Mouse (Mus musculus): ENCODE data around the gene Dab1.

The Dab1 gene

DNA sequence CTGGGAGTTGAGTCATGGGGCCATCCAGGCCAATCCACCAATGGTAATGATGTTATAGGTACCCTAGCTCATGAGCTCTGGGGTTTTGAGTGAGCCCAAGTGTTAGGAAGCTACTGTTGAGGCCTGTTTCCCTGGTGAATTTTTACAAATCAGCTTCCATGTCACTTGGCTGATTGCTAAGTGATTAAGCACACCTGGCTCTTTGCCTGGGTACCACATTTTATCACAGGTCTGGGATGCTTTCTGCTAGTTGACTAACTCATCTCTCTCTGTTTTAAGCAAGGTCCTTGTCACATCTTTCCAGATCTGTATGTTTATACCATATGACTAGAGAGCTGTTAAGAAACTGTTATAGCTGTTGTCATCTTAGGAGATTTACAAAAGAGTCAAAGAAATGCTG lies 1051.6 kb downstream of the Dab1 start:
- DNase-seq (ENCODE audit: low spot score), result no peak

DNA sequence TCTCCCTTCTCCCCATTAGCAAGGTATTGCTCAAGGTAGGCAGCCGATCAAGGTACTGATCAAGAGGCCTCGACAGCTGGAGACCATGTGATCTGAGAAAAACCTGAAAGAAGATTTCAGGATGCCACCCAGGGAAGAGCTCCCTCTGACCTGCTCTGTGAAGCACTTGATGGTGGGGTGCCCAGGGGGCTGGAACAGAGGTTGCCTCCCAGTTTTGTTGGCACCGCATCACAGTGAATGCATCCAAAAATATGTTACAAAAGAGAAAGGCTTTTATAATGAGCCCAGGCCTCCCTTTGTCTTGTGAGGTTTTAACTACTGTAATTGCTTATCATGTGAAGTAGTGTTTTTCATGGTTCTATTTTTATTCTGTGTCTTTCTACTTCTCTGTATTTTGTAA lies 1054.2 kb downstream of the Dab1 start:
- DNase-seq (ENCODE audit: low spot score), result no peak

DNA sequence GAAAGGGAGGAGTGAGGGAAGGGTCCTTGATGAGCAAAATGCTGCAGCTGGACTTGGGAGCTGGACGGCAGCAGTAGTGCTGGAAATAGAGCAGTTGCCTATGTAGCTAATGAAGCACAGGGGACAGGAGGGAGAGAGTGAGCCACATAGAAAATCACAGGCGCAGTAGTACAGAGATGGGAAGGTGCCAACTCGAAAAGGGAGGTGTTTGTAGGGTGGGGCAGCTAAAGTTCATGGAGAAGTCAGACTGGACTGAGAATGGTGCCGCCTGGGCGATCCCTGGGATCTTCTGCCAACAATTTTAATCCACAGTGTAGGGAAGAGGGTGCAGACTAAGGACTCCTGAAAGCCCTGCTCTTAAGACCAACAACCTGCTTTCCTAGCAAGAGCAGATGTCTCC lies 1055.5 kb downstream of the Dab1 start:
- DNase-seq (ENCODE audit: low spot score), result no peak

DNA sequence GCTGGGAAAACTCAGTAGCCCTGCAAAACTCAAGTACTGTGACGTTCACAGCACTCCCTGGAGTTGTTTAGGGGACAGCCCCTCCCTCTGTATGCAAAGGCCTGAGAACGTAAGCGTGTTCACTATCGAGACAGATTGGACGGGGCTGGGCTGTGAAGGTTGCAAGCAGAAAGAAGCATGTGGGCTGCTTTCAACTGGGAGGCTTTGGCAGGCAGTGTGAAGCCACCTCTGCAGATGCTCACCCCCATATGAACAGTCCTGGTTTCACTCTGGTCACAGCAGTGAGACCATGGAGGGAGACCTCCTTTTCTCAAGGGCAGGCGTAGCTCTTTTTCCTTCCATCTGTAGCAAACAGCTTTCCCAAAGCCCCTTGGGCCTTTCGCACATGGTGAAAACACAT lies 1059.1 kb downstream of the Dab1 start:
- DNase-seq (ENCODE audit: low spot score), result no peak

DNA sequence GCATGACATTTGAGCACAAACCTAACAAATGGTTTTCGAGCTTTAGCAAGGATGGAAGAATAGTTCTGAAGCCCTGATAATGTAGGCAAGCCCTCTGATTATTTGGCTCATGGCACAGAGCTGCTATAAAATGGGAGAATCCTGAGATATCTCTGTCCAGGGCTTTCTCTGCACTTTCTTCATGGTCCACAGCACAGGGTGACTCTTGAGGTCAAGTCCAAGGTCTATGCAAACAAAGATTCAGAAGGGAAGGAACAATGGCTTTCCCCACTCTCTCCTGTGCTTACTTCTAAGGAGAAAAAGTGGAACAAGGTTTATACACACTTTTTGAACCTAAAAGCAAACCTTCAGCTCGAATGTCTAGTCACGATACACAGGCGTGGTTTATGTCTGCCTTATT lies 1061.3 kb downstream of the Dab1 start:
- no peak for DNase-seq (ENCODE audit: low spot score)

DNA sequence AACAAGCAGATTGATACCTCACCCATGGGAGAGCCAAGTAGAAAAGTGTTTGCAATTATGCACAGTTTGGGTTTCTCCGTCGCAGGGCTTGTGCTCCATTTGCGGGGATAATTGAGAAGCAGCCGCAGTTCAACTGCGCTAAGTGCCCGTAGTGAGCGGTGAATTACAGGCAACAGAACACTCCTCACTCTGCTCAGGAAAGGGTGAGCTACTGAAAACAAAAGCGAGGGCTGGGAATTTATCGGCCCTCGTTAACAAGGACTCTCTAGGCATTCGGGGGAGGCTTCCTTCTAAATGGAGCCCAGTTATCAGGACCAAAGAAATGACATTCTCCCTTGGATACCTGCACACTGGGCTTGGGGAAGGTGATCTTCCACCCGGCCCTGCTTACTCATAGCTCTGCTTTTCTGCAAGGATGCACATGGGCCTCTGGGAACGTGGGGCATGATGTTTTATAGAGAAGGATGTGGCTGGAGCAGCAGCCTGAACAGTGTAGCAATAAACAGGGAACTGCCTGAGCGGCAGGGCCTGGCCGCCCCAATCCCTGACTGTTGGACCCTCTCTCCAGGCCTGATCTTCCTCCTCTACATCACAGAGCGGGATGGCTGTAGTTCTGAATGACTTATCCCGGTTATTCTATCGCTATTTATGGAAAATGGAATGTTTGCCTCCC lies 1067.1 kb downstream of the Dab1 start:
- no peak for DNase-seq (ENCODE audit: low spot score)

DNA sequence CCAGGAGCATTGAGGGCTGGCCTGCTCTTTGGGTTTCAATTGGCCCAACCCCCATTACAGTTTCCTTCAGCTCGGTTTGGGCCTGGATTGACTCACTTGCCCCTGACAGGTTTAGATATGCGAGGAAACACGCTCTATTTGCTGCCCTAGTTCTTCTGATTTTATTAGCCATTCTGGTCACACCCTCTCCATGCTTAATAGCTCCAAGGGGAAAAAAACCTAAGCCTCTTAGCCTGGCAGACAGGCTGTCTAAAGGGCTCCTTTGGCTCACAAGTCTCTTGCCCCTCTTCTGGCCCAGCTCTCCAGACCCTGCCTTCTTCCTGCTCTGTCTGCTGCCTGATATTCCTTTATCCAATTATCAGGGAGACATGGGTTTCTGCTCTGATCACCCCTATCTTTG lies 1069.9 kb downstream of the Dab1 start:
- DNase-seq (ENCODE audit: low spot score), result no peak

DNA sequence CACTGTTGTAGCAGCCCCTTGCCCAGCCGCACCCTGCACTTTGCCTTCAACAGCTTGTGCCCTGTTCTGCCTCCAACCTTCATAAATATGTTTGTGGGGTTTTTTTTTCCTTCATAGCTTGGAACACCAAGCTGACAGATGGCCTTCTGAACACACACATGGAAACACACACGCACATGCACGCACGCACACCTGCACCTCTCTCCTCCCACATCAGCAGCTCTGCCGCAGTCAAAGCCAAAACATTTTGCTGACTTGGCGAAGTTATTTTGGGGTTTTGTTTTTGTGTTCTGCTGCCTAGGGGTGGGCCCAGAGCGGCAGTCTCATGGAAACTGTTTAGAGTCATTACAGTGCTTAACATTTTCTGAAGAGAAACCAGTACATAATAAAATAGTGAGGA lies 1071.9 kb downstream of the Dab1 start:
- no peak for DNase-seq (ENCODE audit: low spot score)

DNA sequence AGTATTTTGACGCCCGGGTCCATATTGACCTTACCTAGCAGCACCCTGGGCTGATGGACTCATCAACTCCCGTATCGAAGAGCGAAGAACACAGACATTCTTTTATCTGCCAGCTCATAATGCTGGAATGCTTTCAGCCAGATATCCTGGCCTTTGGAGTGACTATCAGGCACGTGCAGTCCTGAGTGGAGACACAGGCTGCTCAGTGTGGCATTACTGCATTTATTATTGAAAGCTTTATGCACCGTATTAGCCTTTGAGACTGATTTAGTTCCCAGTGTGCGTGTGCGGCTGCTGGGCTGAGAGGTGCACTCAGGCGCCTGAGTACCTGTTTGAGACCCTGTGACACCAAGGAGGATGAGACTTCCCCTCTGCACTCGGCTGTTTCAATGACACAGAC lies 1075.0 kb downstream of the Dab1 start:
- DNase-seq (ENCODE audit: low spot score), result no peak

DNA sequence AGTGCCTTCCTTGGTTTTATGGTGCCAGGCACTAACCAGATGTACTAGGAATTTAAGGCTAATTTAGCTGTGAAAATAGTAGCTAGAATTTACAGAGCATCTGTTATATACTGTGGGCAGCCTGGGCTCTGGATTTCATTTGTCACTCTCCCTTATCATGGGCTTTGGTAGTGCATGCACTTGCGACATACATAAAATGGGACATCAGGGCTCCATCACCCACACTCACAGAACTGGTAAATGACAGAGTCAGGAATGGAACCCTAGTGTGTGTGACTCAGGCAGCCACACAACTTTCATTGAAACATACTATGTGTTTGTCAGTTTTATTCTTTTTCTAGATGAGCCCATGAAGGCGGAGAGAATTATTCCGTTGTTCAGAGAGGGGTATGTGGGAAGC lies 1077.4 kb downstream of the Dab1 start:
- DNase-seq (ENCODE audit: low spot score), result no peak

DNA sequence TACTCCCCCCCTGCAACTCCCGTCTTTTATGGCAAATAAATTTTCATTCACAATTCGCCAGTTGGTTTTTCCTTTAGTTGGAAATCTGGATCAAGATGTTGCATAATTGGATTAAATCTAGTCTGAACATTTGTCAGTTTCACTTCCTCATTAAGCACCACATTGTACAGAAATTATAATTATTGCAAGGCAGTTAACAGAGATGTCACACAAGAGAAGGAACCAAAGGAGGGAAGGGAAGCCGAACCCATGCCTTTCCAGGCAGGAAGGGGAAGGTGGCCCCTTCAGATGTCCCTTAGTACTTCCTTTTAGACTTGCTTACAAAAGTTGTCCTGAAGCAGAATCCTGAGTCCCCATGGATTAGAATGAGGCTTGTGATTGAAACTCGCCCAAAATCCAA lies 1078.5 kb downstream of the Dab1 start:
- DNase-seq (ENCODE audit: low spot score), result no peak

DNA sequence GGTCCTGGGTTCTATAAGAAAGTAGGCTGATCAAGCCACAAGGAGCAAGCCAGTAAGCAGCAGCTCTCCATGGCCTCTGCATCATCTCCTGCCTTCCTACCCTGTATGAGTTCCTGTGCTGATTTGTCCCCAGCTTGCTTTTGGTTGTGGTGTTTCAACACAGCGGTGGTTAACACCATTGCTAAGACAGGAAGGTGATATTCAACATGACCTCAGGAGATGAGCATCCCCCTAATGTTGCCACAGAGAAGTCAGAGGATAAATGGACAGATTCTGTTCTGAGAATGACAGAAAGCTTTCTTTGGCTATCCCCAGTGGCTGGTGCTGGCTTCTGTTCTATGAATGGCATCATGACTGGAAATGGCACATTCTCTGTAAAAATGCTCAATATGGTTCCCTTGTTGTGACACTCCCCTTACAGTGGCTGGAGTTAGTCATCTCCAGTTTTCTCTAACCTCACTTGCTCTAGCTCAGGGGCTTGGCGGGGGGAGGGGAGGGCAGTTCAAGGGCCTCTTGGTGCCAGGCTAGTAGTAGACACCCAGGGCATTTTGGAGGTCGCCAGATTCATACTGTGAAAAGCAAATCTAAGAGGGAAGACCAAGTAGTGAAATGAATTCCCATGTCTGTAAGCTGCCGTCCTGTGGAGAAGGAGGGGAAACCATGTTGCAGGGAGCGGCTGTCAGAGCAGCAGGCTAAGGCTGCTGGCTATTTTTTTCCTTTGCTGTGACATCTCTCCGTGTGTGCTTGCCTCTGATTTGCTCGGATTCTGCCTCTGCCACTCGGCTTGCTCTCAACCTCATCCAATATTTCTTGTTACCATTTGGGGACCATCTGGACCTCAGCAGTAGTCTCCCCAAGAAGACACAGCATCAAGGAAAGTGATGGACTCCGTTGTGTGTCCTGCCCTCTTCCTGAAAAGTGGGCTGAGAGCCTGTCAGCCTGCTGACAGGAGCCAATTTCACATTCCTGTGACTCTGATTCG lies 1086.8 kb downstream of the Dab1 start:
- no peak for DNase-seq (ENCODE audit: low spot score)

DNA sequence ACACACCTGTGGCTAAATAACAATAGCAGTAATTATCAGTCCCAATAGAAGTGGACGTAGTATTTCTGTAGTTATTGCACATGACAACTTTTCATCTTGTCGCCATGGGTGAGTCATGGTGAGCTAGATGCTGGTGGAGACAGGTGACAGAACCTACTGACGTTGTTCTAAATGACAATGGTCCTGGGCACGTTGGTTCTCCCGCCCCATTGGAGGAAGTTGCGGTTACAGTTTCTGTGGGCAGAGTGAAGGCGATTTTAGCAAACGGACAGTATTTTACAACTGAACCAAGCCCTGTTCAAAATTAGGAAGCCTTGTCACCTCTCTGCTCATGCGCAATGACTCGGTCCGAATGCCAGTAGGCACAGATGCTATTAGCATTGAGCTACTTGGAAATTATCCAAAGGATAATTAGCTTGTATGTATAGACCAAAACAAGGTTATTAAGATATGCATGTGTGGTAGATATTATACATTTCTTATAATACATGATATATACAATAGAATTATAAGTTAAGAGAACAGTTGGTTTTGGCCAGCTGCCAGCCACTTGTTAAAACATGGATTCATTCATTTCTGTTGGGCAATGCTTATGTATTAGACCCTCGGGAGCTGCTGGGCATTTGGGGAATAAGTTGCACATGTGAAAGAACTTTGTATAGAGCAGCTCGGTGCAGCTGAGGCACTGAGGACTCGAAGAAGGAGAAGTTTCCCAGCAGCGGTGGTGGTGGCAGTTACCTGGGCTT lies 1093.4 kb downstream of the Dab1 start:
- no peak for DNase-seq (ENCODE audit: low spot score)

DNA sequence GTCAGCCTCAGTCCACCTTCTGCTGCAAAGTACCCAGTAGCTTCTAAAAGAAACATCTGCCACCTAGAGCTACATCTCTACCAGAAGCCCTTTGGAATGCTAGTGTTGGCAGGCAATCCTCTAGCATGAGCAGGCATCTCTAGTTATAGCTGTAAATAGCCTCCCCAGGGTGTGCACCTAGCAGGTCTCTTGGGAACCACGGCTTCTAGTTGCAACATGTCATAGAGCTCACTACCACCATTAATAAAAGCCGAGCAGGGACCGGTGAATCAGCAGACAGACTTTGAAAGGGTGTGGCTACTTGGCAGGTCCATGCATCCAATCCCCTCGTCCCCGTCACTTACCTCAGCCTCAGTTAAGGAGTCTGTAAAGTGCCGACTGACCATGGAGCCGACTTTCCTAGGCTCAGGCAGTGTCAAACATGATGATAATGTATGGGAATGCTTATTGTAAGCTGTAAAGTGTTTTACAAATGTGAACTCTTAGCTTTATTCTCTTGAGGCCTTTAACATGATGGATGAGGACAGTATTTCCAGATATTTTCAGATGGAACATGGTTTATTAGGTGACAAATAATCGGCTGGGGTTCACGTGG lies 1095.9 kb downstream of the Dab1 start:
- no peak for DNase-seq (ENCODE audit: low spot score)

DNA sequence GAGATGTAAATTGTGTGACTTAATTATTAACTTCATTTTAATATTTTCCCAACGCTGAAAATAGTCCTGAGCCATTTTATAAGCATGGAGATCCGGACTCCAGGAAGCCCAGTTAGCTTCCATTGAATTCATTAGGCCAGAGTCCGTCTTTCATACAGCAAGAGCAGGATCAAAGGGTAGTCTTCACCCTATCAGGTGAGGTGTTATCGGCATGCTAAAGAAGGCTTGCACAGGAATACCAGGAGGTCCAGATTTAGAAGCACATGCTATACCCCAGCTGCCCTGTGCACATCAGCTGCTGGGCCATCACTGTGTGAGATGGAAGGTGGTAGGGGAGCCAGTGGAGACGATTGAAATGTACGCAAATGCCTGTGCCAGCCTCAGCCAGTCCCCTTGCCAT lies 1096.7 kb downstream of the Dab1 start:
- DNase-seq (ENCODE audit: low spot score), result no peak

DNA sequence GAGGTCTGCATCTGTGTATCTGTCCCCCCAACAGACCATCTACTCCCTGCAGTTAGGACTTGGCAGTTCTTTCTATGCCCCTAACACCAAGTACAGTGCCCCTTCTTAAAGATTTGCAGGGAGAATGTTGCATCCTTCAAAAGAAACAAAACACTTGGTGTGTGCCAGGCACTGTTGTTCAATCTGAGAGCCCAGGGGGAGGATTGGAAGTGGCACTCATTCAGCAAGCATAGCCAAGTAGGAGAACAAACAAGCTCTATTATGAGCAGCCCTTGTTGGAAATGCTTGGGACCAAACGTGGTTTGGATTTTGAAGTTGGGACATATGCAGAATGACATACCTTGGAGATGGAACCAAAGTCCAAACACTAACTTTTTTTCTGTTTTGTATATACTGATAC lies 1097.3 kb downstream of the Dab1 start:
- no peak for DNase-seq (ENCODE audit: low spot score)

DNA sequence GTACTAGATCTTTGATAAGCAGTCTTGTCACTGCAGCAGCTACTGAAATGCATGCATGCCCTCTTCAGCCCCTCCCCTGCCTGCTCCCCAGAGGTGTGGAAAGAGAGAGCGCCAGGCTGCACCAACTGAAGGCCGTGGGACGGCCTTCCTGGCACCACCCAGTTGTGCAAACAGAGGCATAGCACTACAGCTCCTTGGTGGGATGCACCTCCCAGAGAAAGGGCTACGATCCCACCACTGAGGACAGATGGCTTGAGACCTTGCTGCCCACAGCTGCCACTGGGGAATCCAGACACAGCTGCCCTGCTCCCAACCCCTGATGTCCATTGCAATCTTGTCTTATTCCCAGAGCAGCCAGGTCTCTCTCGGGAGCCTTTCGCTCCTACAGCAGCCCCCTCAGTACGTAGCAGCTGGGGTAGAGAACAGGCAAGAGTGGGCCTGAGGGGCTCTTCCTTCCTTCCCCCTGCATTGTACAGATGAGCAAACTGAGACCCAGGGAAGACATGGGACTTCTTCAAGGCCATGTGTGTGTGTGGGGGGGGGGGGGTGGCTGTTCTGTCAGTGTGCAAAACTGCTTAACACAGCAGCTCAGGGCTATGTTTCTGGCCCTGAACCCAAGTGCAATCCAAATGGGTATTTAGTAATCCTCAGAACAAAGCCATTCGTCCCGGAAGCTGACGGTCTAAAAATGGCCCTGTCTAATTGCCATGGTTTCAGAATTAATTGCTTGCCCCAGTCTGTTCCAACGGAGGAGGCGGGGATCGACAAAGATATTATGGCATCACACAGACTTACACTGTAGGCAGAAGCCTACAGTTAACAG lies 1100.0 kb downstream of the Dab1 start:
- no peak for DNase-seq (ENCODE audit: low spot score)

DNA sequence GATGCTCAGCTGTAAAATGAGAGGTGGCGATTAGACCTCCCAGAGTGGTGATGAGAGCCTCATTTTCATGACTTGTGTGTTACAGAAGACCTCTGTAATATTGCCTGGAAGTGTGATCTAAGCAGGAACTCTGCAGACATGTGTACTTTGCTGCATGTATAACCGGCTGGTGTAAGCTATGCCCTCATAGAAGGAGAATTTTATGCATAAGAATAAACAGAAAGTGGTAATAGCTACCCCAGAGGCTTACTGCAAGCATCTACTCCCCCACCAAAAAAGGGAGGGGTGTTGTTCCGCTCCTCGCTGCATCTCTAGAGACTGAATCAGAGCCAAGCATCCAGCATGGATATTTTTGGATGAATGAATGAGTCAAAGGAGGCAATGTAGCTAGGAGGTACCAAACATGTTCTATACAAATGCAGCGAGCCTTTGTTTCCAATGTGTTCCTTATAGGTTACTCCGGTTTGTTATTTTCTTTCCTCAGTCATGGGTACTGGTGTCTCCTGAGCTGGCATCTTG lies 1104.4 kb downstream of the Dab1 start:
- DNase-seq (ENCODE audit: low spot score), result no peak

DNA sequence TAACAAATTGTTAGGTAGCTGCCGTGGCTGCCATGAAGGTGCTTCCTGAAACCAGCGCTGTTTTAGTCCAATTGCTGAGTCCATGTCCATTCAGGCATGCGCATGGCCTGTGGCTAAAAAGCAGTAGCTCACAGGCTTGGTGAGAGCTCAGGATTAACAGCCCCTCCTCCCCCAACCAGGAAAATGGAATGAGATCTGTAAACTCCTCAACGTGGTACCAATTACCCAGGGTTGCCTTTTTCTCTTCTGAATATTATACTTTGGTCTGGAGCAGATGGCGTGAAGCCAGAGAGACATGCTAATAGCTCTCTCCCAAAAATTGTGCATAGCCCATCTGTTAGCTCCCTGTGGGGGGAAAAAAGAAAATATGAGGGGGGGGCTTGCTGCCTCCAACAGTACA lies 1105.1 kb downstream of the Dab1 start:
- DNase-seq (ENCODE audit: low spot score), result no peak

DNA sequence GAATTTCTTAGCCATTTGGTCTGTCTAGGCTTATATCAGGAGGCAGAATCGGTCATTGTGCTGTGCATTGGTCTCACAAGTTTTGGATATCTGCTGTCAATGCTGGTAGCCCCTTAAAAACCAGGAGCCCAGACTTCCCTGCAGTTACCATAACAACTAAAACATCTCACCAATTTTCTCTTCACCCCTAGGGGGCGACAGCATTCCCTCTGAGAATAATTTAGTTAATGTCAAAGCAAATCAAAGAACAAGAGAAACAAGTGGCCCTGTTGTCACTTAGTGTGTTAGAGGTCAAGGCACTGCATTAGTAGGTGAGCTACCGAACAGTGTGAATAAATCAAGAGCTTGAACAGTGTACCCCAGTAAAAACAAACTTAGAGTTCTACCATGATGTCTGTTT lies 1106.5 kb downstream of the Dab1 start:
- DNase-seq (ENCODE audit: low spot score), result no peak

DNA sequence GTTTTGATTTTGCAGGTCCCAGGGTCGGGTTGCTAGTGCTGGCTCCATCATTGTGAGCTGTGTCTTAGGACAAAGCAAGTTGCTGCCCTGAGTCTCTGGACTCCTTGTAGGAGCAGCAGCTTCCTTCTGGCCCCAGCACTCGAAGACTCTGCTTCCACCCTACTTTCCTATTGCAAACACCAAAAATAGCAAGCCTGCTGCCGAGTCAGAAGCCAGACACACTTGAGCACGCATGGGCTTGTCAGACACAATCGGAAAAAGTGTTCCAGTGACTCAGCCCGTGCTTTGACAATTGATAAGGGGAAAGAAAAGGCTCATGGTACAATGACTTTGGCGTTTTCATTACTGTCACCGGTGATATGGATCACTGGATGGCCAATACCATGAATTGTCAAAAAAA lies 1110.0 kb downstream of the Dab1 start:
- DNase-seq (ENCODE audit: low spot score), result no peak

All from yolk sac, embryonic 10.5 days (tissue).